Mouse (Mus musculus) E14TG2a.4 (cell line): ENCODE measurements around the gene Cpa4.
A peak's percentile ranks its signal among the peaks of the same experiment; 100 is the strongest.

Experiments used
- H3K27me3 ChIP-seq: 2 replicates; pipeline ENCODE4 v1.6.1; 2014; ENCODE audit warnings: low read length, control low read depth; ENCODE audit not compliant: insufficient read depth
- H3K36me3 ChIP-seq: 2 replicates; pipeline ENCODE4 v1.6.1; 2014; ENCODE audit warnings: low read length, control low read depth; ENCODE audit not compliant: insufficient read depth
- H3K4me1 ChIP-seq: replicated peaks from 2 replicates; pipeline ENCODE4 v1.6.1; 2014; ENCODE audit warnings: low read depth, low read length, control low read depth
- H3K4me3 ChIP-seq: replicated peaks from 2 replicates; pipeline ENCODE4 v1.5.1; 2014; ENCODE audit warnings: mild to moderate bottlenecking, low read length
- H3K9me3 ChIP-seq: 2 replicates; pipeline ENCODE4 v1.6.1; 2014; ENCODE audit warnings: low read length, control low read depth
- CTCF ChIP-seq: conservative IDR thresholded peaks from 2 replicates; pipeline ENCODE4 v1.5.1; 2014; ENCODE audit warnings: low read length
- NANOG ChIP-seq: IDR thresholded peaks from 2 replicates; pipeline ENCODE4 v1.6.1; 2014; ENCODE audit warnings: borderline replicate concordance, low read length, mixed read lengths
- POU5F1 ChIP-seq: IDR thresholded peaks from 2 replicates; pipeline ENCODE4 v1.6.1; 2014; ENCODE audit warnings: low read length, borderline replicate concordance

Gene Cpa4

DNA sequence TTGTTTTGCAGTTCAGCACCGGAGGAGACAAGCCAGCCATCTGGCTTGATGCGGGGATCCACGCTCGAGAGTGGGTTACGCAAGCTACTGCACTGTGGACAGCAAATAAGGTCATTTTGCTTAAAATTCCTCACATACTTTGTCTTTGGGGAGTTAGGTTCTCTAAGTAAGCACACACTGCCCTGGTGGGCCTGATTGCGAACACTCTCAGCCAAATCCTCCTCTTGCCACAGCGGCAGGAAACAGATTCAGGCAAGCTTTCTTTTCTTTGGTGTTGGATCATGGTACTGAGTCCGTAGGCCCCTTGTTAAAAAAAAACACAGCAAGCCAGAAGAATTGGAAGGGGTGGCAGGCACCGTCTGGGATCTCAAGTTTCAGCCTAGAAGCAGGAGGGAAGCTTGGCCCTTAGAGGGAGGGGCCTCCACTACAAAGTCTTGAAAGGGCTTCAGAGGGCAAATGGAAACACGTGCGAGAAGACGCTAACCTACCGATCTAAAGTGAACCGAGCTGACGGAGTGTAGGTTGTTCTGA, 18.9 kb upstream of the Cpa4 start:
- H3K9me3 ChIP-seq: no peaks in the 10 kb centered on the region
- no peaks in the 10 kb centered on the region for H3K36me3 ChIP-seq
- peaks cover 59% of the 10 kb centered on the region for H3K27me3 ChIP-seq
- H3K4me3 ChIP-seq: peak overlapping the region; percentile 32
- TF ChIP-seq NANOG (no peak), POU5F1 (no peak), CTCF (no peak)
- peaks cover 47% of the 10 kb centered on the region for H3K4me1 ChIP-seq

- TF ChIP-seq NANOG (no peak), POU5F1 (no peak), CTCF (no peak)
- Histone ChIP-seq H3K36me3 (no peaks in the 10 kb centered on the region), H3K4me3 (no peak overlapping the region)
Observed at GRCm38 (mm10) chr6:30550496-30551192, 17.5 kb upstream of the Cpa4 start.

DNA sequence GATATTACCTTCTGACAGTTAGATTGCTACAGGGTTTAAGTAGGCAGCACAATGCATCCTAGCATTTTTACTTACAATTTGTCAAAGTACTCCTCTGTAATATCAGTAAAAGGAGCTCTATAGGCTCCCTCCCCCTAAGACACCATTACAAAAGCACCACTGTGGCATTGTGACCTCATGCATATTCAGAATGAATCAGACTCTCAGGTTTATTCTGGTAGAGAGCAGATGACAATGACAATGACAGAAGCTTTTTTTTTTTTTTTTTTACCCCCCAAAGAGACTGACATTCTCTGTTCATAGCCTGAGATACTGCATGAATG, 17.0 kb upstream of the Cpa4 start:
- Histone ChIP-seq H3K4me3 (no peak overlapping the region), H3K27me3 (peaks cover 48% of the 10 kb centered on the region)

More at GRCm38 (mm10) chr6:30550496-30551192, 17.5 kb upstream of the Cpa4 start:
- Histone ChIP-seq H3K27me3 (peaks cover 52% of the 10 kb centered on the region), H3K4me1 (peaks cover 45% of the 10 kb centered on the region), H3K9me3 (no peaks in the 10 kb centered on the region)

DNA sequence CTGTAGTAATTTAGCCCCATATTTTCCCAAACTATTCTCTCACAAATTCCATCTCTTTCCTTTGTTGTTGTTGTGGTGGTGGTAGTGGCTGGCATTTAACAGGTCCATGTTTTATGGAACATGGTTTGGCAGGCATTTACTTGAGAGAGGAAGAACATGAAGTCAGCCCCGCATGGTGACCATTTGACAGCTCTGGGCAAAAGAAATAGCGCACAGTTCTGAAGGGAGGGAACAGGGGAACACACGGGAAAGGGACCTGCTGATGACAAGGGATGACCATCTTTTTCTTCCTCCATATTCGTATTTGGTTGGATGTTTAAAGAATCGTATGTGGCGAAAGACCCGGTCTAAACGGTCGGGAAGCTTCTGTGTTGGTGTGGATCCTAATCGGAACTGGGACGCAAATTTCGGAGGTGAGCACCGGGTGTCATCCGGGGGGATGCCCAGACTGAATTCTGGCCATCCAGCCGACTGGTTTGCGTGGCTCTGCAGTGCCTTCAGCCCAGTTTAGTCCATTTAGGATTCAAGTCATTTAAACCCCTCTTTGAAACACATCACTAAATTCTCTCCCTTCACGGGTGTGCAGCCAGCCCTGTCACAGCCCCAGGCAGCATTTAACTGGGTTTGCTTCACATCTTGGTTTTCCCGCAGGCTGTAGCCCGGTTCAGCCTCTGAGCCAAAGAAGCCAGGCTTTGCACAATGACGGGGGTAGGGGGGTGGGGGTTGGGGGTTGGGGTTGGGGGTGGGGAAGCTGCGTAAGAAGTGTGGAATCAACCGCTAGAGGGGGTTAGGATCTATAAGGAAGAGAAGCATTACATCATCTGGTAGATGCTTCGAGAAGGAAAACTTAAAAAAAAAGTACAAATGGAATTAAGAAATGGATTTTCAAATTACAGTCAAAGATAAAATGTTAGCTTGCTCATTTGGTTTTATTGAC, 16.3 kb upstream of the Cpa4 start:
- Histone ChIP-seq H3K9me3 (no peaks in the 10 kb centered on the region), H3K27me3 (peaks cover 48% of the 10 kb centered on the region), H3K36me3 (no peaks in the 10 kb centered on the region), H3K4me3 (no peak overlapping the region; the same call in 1 of the 2 replicates), H3K4me1 (peaks cover 43% of the 10 kb centered on the region)
- TF ChIP-seq CTCF: no peak

More for the DNA sequence above, 17.0 kb upstream of the Cpa4 start:
- TF ChIP-seq CTCF (no peak), NANOG (no peak), POU5F1 (no peak)
- no peaks in the 10 kb centered on the region for H3K9me3 ChIP-seq
- no peaks in the 10 kb centered on the region for H3K36me3 ChIP-seq
- peaks cover 44% of the 10 kb centered on the region for H3K4me1 ChIP-seq

GRCm38 (mm10) chr6:30552628-30553027, 15.5 kb upstream of the Cpa4 start:
- Histone ChIP-seq H3K27me3 (peaks cover 48% of the 10 kb centered on the region), H3K36me3 (no peaks in the 10 kb centered on the region), H3K4me3 (no peak overlapping the region), H3K9me3 (no peaks in the 10 kb centered on the region), H3K4me1 (peaks cover 39% of the 10 kb centered on the region)
- no peak for TF ChIP-seq POU5F1
- TF ChIP-seq CTCF: no peak
- no peak for TF ChIP-seq NANOG

DNA sequence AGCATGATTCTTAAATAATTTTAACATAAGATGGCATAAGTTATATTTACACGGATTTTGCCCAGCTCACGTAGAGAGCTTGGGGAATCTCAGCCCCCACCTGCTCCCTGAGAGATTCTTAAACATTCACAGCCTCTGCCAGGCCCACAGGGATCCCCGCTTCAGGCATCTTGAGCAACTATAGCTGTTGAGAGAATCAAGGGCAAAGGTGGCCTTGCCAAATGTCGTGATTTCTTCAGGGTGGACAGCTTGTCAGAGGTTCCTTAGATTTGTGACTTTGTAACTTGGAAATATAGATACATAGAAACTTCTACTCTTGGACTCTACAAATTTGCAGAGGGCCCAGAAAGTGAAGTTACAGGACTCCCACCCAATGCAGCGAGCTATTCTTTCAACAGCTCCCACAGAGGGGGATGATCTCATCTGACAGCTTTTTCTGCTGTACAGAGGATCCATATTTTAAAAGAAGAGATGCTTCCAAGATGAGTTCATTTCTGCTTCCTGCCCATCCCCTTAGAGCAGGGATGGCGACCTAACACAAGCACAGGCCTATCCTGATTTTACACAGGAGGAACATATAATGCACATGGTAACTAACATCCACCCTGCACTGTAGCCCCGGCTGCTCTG, 14.7 kb upstream of the Cpa4 start:
- peaks cover 40% of the 10 kb centered on the region for H3K27me3 ChIP-seq

GRCm38 (mm10) chr6:30554092-30554491, 14.1 kb upstream of the Cpa4 start:
- H3K9me3 ChIP-seq: no peaks in the 10 kb centered on the region
- H3K4me3 ChIP-seq: no peak overlapping the region

More for the DNA sequence above, 14.7 kb upstream of the Cpa4 start:
- Histone ChIP-seq H3K36me3 (no peaks in the 10 kb centered on the region), H3K9me3 (no peaks in the 10 kb centered on the region), H3K4me3 (no peak overlapping the region), H3K4me1 (peaks cover 31% of the 10 kb centered on the region)
- no peak for TF ChIP-seq NANOG

DNA sequence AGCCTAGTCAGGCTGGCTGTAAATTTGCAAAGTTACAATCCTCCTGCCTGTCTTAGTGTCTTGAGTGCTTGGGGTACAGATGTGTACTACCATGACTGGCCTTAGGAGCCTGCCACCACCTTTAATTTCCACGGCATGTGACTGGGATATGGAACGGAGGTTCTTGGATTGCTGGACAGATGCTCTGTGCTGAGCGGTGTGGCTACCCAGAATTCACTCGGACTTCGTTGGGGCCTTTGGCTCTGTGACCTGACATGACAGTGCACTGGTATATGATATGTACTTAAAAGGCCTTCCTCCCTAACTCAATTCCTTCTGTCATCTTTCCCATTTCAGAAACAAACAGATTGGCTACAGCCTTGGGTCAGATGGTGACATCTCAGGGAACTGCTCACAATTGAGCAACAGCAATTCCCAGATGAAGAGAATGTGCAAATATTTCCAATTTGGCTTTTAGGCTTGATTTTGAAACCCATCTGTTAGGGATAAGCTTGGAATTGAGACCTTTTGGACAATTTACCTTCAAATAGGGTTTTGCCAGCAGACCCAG, 13.5 kb upstream of the Cpa4 start:
- no peaks in the 10 kb centered on the region for H3K36me3 ChIP-seq
- TF ChIP-seq POU5F1: no peak
- no peak for TF ChIP-seq CTCF
- no peak for TF ChIP-seq NANOG
- H3K4me1 ChIP-seq: peaks cover 22% of the 10 kb centered on the region
- no peak overlapping the region for H3K4me3 ChIP-seq
- H3K27me3 ChIP-seq: peaks cover 37% of the 10 kb centered on the region
- H3K9me3 ChIP-seq: no peaks in the 10 kb centered on the region

More at GRCm38 (mm10) chr6:30554092-30554491, 14.1 kb upstream of the Cpa4 start:
- TF ChIP-seq NANOG (no peak), CTCF (0 out of 2 replicates have a peak, but pooled peaks have one; percentile 5), POU5F1 (no peak)
- Histone ChIP-seq H3K36me3 (no peaks in the 10 kb centered on the region), H3K4me1 (peaks cover 28% of the 10 kb centered on the region), H3K27me3 (peaks cover 41% of the 10 kb centered on the region)
